Mouse (Mus musculus) C2C12 (cell line): ENCODE data around the gene Gm2696. TPM values are rescaled to one million over a fixed set of nuclear protein-coding genes. Genes with fewer than 3 reads are reported as not detected.

Source experiments
- H3K27me3 ChIP-seq: one replicate; pipeline ENCODE4 v1.6.1; 2011; ENCODE audit not compliant: control insufficient read depth, insufficient read depth, insufficient read length
- H3K36me3 ChIP-seq: one replicate; pipeline ENCODE4 v1.6.1; 2011; ENCODE audit not compliant: control insufficient read depth, insufficient read depth
- H3K4me3 ChIP-seq: one replicate; pipeline ENCODE4 v1.5.1; 2011; ENCODE audit warnings: mild to moderate bottlenecking, control low read depth; ENCODE audit not compliant: poor library complexity, insufficient read depth, severe bottlenecking
- H3K79me2 ChIP-seq: one replicate; pipeline ENCODE4 v1.6.1; 2011; ENCODE audit not compliant: control insufficient read depth, insufficient read depth
- H3K79me3 ChIP-seq: one replicate; pipeline ENCODE4 v1.6.1; 2011; ENCODE audit warnings: low read depth, control low read depth
- H3ac ChIP-seq: one replicate; pipeline ENCODE3; 2011; ENCODE audit warnings: low read depth; ENCODE audit not compliant: control insufficient read depth, insufficient read length
- CEBPB ChIP-seq: IDR thresholded peaks from one replicate; pipeline ENCODE4 v1.6.1; 2011; ENCODE audit warnings: low read depth, mild to moderate bottlenecking, control low read depth, moderate library complexity
- CTCF ChIP-seq: IDR thresholded peaks from one replicate; pipeline ENCODE4 v1.5.1; 2011; ENCODE audit not compliant: control insufficient read depth, insufficient read depth, insufficient read length
- FOSL1 ChIP-seq: IDR thresholded peaks from one replicate; pipeline ENCODE4 v1.8.0; 2011; ENCODE audit warnings: mild to moderate bottlenecking, low read length; ENCODE audit not compliant: poor library complexity, insufficient read depth, severe bottlenecking
- MAX ChIP-seq: IDR thresholded peaks from one replicate; pipeline ENCODE4 v1.6.1; 2011; ENCODE audit warnings: mild to moderate bottlenecking, control low read depth
- MYOD1 ChIP-seq: IDR thresholded peaks from one replicate; pipeline ENCODE4 v1.6.1; 2011; ENCODE audit warnings: low read depth; ENCODE audit not compliant: control insufficient read depth, insufficient read length
- MYOG ChIP-seq: IDR thresholded peaks from one replicate; pipeline ENCODE4 v1.6.1; 2011; ENCODE audit not compliant: control insufficient read depth, insufficient read length; ENCODE audit errors: extremely low read depth
- USF1 ChIP-seq: IDR thresholded peaks from one replicate; pipeline ENCODE4 v1.6.1; 2011; ENCODE audit warnings: low read depth, mild to moderate bottlenecking, control low read depth, moderate library complexity
- polyA plus RNA-seq: library from polyadenylated mRNA; unstranded; fragments of >200 nt; fragmentation: generic; extraction: Trizol; gene quantifications from one replicate; pipeline ENCODE4 v1.2.1, GENCODE M21; 2012; ENCODE audit warnings: missing spikeins

Gene Gm2696
- polyA plus RNA-seq, 1 experiment, result not detected

DNA sequence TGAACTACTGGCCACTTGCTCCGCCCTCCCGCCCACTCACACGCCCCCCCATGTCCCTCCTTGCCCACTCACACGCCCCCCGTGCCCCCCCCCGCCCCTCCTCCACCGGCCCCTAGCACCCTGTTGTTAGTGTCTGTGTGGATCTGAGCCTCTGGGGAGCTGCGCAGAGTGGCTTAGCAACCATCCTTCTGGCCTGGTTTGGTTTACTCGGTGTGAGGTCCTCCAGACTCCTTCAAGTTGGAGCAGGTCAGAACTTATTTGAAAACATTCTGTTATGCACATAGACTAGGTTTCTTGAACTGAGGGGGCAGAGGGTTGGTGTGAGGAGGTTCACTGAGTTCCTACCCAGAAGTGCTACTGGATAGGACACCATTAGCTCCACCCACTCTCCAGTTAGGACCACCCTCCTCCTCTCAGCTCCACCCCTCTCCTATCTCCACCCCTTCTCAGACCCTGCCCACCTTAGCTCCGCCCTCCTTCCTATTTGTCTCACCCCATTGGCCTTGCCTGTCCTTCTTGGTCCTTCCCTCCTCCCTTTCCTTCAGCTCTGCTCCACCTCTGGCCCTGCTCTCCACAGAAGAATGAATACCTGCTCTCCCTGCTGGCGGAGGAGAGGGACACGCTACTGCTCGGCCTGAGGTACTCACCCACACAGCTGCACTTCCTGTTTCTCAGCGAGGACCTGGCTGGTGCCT lies 49.7 kb downstream of the Gm2696 start:
- H3ac ChIP-seq, result no peak overlapping the region
- H3K4me3 ChIP-seq, result no peak overlapping the region
- H3K36me3 ChIP-seq, result no peaks in the 10 kb centered on the region
- no peak for TF ChIP-seq FOSL1
- no peak for TF ChIP-seq MAX
- TF ChIP-seq USF1, result no peak
- TF ChIP-seq MYOD1, result no peak
- no peak for TF ChIP-seq CEBPB
- no peak for TF ChIP-seq CTCF
- no peak for TF ChIP-seq MYOG
- peaks cover 10% of the 10 kb centered on the region for H3K27me3 ChIP-seq
- H3K79me3 ChIP-seq, result no peaks in the 10 kb centered on the region
- no peaks in the 10 kb centered on the region for H3K79me2 ChIP-seq

DNA sequence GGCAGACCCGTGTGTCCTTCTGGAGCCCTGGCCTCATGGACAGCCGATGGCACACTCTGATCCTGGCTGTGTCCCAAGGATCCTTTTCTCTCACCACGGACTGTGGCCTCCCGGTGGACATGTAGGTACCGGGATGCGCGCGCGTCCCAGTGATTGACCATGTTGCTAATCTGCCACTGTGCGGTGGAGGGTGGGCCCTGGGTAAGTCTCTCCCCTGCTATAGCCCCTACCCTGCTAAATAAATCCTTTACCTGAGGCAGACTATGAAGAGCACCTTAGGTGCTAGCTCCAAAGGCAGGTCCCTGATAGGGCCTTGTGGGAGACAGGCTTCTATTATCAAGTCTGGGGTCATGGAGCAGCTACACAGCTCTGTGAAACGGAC lies 50.3 kb downstream of the Gm2696 start:
- H3K4me3 ChIP-seq, result no peak overlapping the region

DNA sequence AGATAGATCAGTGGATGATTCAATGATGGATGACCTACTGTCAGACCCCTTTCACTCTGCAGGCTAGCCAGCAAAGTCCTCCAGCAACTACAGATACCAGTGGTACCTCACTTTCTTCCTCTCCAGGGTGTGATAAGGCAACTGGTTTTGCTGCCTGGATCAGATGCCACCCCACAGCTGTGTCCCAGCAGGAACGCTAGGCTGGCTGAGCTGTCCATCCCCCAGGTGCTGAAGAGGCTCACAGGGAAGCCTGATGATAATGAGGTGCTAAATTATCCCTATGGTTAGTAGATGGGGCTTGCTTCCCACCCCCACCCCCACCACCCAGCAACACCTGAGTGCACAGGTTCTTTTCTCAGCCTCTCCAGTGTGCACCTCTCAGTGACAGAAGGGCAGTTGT lies 53.1 kb downstream of the Gm2696 start:
- no peak overlapping the region for H3ac ChIP-seq
- no peaks in the 10 kb centered on the region for H3K36me3 ChIP-seq
- no peaks in the 10 kb centered on the region for H3K79me3 ChIP-seq
- TF ChIP-seq CEBPB (no peak), MYOD1 (no peak), MYOG (no peak), USF1 (no peak), MAX (no peak), CTCF (no peak), FOSL1 (no peak)
- no peaks in the 10 kb centered on the region for H3K79me2 ChIP-seq
- no peak overlapping the region for H3K4me3 ChIP-seq
- H3K27me3 ChIP-seq, result no peaks in the 10 kb centered on the region

More for the DNA sequence above, 50.3 kb downstream of the Gm2696 start:
- Histone ChIP-seq H3K27me3 (peaks cover 5% of the 10 kb centered on the region), H3ac (no peak overlapping the region), H3K79me3 (no peaks in the 10 kb centered on the region), H3K79me2 (no peaks in the 10 kb centered on the region), H3K36me3 (no peaks in the 10 kb centered on the region)
- TF ChIP-seq MAX, result no peak
- TF ChIP-seq CTCF, result no peak
- TF ChIP-seq MYOD1, result no peak
- no peak for TF ChIP-seq CEBPB
- no peak for TF ChIP-seq FOSL1
- TF ChIP-seq MYOG, result no peak
- TF ChIP-seq USF1, result no peak

DNA sequence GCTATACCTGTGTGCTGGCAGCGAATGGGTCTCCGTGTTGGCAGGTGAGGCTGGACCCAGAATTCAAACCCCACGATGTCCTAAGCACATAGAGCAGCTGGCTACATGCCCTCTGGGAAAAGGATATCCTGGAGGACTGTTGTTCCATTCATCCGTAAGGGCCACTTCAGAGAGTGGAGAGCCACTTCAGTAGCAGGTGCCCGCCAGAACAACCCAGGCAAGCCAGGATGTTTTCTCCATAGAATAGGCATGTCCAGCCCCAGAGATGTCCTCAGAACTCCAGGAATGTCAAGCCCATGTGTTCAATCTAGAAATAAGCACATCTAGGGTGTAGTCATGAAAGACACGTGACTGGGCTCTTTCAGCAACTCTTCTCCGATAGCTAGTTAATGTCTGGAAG lies 55.2 kb downstream of the Gm2696 start:
- Histone ChIP-seq H3K4me3 (no peak overlapping the region), H3ac (no peak overlapping the region), H3K36me3 (no peaks in the 10 kb centered on the region), H3K27me3 (no peaks in the 10 kb centered on the region), H3K79me2 (no peaks in the 10 kb centered on the region), H3K79me3 (no peaks in the 10 kb centered on the region)
- TF ChIP-seq MAX, result no peak
- TF ChIP-seq FOSL1, result no peak
- TF ChIP-seq USF1, result no peak
- TF ChIP-seq MYOD1, result no peak
- TF ChIP-seq CEBPB, result no peak
- TF ChIP-seq CTCF, result no peak
- no peak for TF ChIP-seq MYOG

DNA sequence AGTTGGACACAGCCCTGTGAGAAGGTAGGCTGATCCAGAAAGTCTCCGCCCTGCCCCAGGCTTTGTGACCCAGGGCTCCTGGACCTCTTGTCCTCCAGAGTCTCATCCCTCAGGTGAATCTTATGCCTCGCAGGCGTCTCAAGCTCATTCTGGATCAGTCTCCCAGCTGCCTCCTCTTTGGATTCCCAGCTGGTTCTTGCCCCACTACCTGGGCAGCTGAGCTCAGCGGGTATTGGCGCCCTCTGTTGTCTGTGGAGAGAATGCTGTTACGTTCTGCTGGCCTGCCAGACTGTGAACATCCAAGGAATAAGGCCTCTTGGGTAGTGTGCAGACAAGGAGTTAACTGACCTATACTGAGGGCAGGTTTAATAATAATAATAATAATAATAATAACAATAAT lies 64.5 kb downstream of the Gm2696 start:
- Histone ChIP-seq H3K79me3 (no peaks in the 10 kb centered on the region), H3ac (no peak overlapping the region), H3K36me3 (no peaks in the 10 kb centered on the region), H3K79me2 (no peaks in the 10 kb centered on the region), H3K27me3 (no peaks in the 10 kb centered on the region), H3K4me3 (no peak overlapping the region)
- TF ChIP-seq CTCF (no peak), MAX (no peak), FOSL1 (no peak), MYOG (no peak), CEBPB (no peak), MYOD1 (no peak), USF1 (no peak)

DNA sequence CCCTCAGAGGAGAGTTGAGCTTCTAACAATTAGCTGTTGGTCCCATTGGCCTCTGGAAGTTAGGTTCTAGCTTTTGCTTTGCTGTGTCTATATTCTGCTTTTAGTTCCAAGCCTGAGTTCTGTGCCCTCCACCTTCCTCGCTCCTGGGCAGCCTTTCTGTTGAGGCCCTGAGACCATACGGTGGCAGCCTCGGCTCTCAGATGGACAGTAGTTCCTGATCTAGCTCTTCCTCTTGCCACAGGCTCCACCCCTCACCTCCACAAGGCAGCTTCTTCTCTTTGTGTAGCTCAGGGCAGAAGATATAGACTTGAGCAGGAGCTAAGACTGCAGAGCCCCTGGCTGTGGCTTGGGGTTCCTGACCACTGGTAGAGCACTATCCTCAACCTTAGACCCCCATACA lies 65.8 kb downstream of the Gm2696 start:
- H3K4me3 ChIP-seq, result no peak overlapping the region
- H3K79me2 ChIP-seq, result no peaks in the 10 kb centered on the region
- no peaks in the 10 kb centered on the region for H3K36me3 ChIP-seq
- H3K79me3 ChIP-seq, result no peaks in the 10 kb centered on the region
- no peak overlapping the region for H3ac ChIP-seq
- TF ChIP-seq CTCF, result no peak
- no peak for TF ChIP-seq MYOG
- TF ChIP-seq USF1, result no peak
- TF ChIP-seq MAX, result no peak
- H3K27me3 ChIP-seq, result no peaks in the 10 kb centered on the region
